Mouse (Mus musculus) MEL (cell line): ENCODE measurements around the gene Unkl.
"Not testable (repeated sequence)": the region's sequence is repeated elsewhere in the genome, so short reads cannot be mapped to it uniquely, and the experiment has no call there.

Experiments used
- CTCF ChIP-seq, 3 experiments: IDR thresholded peaks in 2 of 3; conservative IDR thresholded peaks in 1 of 3; 2 replicates each; pipeline ENCODE4 v1.5.1; 2011 to 2012; ENCODE audit warnings: low read length in 3 of 3, low read depth in 2 of 3, mild to moderate bottlenecking in 2 of 3, improper control_type of control experiment in 1 of 3, inconsistent platforms in 1 of 3, mixed read lengths in 1 of 3, moderate library complexity in 1 of 3; ENCODE audit not compliant: control insufficient read depth in 1 of 3, insufficient read depth in 1 of 3, poor library complexity in 1 of 3, severe bottlenecking in 1 of 3
- ELF1 ChIP-seq: IDR thresholded peaks from 2 replicates; pipeline ENCODE4 v1.6.1; 2014; ENCODE audit warnings: low read depth, mild to moderate bottlenecking, inconsistent platforms, low read length, improper control_type of control experiment, moderate library complexity
- EP300 ChIP-seq, 2 experiments: IDR thresholded peaks; 2 replicates each; pipeline ENCODE4 v1.6.1; 2011; ENCODE audit warnings: improper control_type of control experiment in 2 of 2, low read length in 2 of 2, low read depth in 1 of 2, mild to moderate bottlenecking in 1 of 2
- GABPA ChIP-seq: IDR thresholded peaks from 2 replicates; pipeline ENCODE4 v1.6.1; 2012; ENCODE audit warnings: low read depth, mild to moderate bottlenecking, inconsistent platforms, low read length, improper control_type of control experiment, moderate library complexity
- KAT2A ChIP-seq: conservative IDR thresholded peaks from 2 replicates; pipeline ENCODE4 v1.6.1; 2012; ENCODE audit warnings: low read depth, low read length, improper control_type of control experiment, inconsistent platforms
- MAFK ChIP-seq: IDR thresholded peaks from 2 replicates; pipeline ENCODE4 v1.6.1; 2011; ENCODE audit warnings: low read depth, mild to moderate bottlenecking, low read length, improper control_type of control experiment, borderline replicate concordance
- NELFE ChIP-seq: IDR thresholded peaks from 2 replicates; pipeline ENCODE4 v1.6.1; 2011; ENCODE audit warnings: low read depth, low read length, improper control_type of control experiment
- POLR2A ChIP-seq, 2 experiments: IDR thresholded peaks; 2 replicates each; pipeline ENCODE4 v1.6.1; 2011 to 2012; ENCODE audit warnings: low read length in 2 of 2, mild to moderate bottlenecking in 2 of 2, control low read depth in 1 of 2, improper control_type of control experiment in 1 of 2, low read depth in 1 of 2, moderate library complexity in 1 of 2; ENCODE audit not compliant: control insufficient read depth in 1 of 2, insufficient read depth in 1 of 2, poor library complexity in 1 of 2
- TCF12 ChIP-seq: IDR thresholded peaks from 2 replicates; pipeline ENCODE4 v1.6.1; 2014; ENCODE audit warnings: low read depth, mild to moderate bottlenecking, inconsistent platforms, low read length, improper control_type of control experiment, moderate library complexity
- USF2 ChIP-seq, 2 experiments: IDR thresholded peaks; 2 replicates each; pipeline ENCODE4 v1.6.1; 2011 to 2012; ENCODE audit warnings: improper control_type of control experiment in 2 of 2, low read length in 2 of 2, borderline replicate concordance in 1 of 2, inconsistent platforms in 1 of 2, low read depth in 1 of 2, mild to moderate bottlenecking in 1 of 2; ENCODE audit not compliant: insufficient read depth in 1 of 2
- ZMIZ1 ChIP-seq: IDR thresholded peaks from 2 replicates; pipeline ENCODE4 v1.6.1; 2012; ENCODE audit warnings: low read depth, mild to moderate bottlenecking, inconsistent platforms, low read length, improper control_type of control experiment, moderate library complexity

- TF ChIP-seq EP300 (IDR thresholded peaks at IDR 0.05; ENCODE audit: low read depth in 1 of 2, low read length in 2 of 2); CTCF (IDR thresholded peaks at IDR 0.05 in 2 of 3, conservative IDR thresholded peaks at IDR 0.05 in 1 of 3; ENCODE audit: control insufficient read depth in 1 of 3, insufficient read depth in 1 of 3, low read depth in 2 of 3, low read length in 3 of 3, poor library complexity in 1 of 3, severe bottlenecking in 1 of 3); MAFK; GABPA; POLR2A (IDR thresholded peaks at IDR 0.05; ENCODE audit: control insufficient read depth in 1 of 2, insufficient read depth in 1 of 2, low read depth in 1 of 2, low read length in 2 of 2, poor library complexity in 1 of 2); ELF1; NELFE; KAT2A; USF2 (IDR thresholded peaks at IDR 0.05; ENCODE audit: borderline replicate concordance in 1 of 2, insufficient read depth in 1 of 2, low read depth in 1 of 2, low read length in 2 of 2); ZMIZ1; TCF12: not testable (repeated sequence)
These were observed 43.4 kb downstream of the Unkl start for GRCm38 (mm10) chr17:25231621-25232020.
